Mouse (Mus musculus) gonadal fat pad, adult 2 months (tissue): ENCODE measurements around the gene Fbxl12. TPM values are rescaled to one million over a fixed set of nuclear protein-coding genes. Genes with fewer than 3 reads are reported as not detected.
"Not testable (repeated sequence)": the region's sequence is repeated elsewhere in the genome, so short reads cannot be mapped to it uniquely, and the experiment has no call there.

Experiments used
- DNase-seq: peaks from one replicate; pipeline ENCODE4 v3.0.0-alpha.2; 2012; ENCODE audit warnings: low read depth
- polyA plus RNA-seq: library from polyadenylated mRNA; depleted of rRNA; stranded (reverse); fragments of >200 nt; gene quantifications from 2 replicates; pipeline ENCODE4 v1.2.3, GENCODE M21; 2012; rRNA removed

The Fbxl12 gene
- polyA plus RNA-seq = 28.5 and 35.2 TPM in 2 replicates

- DNase-seq = no peak
These were observed at the start of gene Fbxl12 for GRCm38 (mm10) chr9:20644360-20645081. TSS of gene Fbxl12 (minus strand) at chr9:20644767.

GRCm38 (mm10) chr9:20692863-20693262, 48.3 kb upstream of the Fbxl12 start:
- DNase-seq = no peak

- DNase-seq = not testable (repeated sequence)
These were observed 45.9 kb upstream of the Fbxl12 start for GRCm38 (mm10) chr9:20690449-20690848.

GRCm38 (mm10) chr9:20689913-20690312, 45.3 kb upstream of the Fbxl12 start:
- DNase-seq = no peak

- DNase-seq = no peak
These were observed 44.8 kb upstream of the Fbxl12 start for GRCm38 (mm10) chr9:20689403-20689802.

GRCm38 (mm10) chr9:20685081-20685861, 40.7 kb upstream of the Fbxl12 start:
- no peak for DNase-seq

- no peak for DNase-seq
These were observed 37.8 kb upstream of the Fbxl12 start for GRCm38 (mm10) chr9:20682389-20682722.

- DNase-seq = no peak
These were observed 37.2 kb upstream of the Fbxl12 start for GRCm38 (mm10) chr9:20681546-20682388.

- DNase-seq = no peak
These were observed 35.9 kb upstream of the Fbxl12 start for GRCm38 (mm10) chr9:20680378-20680958.

GRCm38 (mm10) chr9:20677892-20678291, 33.3 kb upstream of the Fbxl12 start:
- DNase-seq = no peak

- DNase-seq = no peak
These were observed 27.5 kb upstream of the Fbxl12 start for GRCm38 (mm10) chr9:20672047-20672446.

- no peak for DNase-seq
These were observed 23.5 kb upstream of the Fbxl12 start for GRCm38 (mm10) chr9:20668065-20668464.

- no peak for DNase-seq
These were observed 22.0 kb upstream of the Fbxl12 start for GRCm38 (mm10) chr9:20666510-20667034.

GRCm38 (mm10) chr9:20665925-20666324, 21.4 kb upstream of the Fbxl12 start:
- no peak for DNase-seq

- no peak for DNase-seq
These were observed 20.5 kb upstream of the Fbxl12 start for GRCm38 (mm10) chr9:20664982-20665637.

- no peak for DNase-seq
These were observed 19.8 kb upstream of the Fbxl12 start for GRCm38 (mm10) chr9:20664366-20664765.

- DNase-seq = no peak
These were observed 19.4 kb upstream of the Fbxl12 start for GRCm38 (mm10) chr9:20663956-20664355.

- DNase-seq = no peak
These were observed 18.3 kb upstream of the Fbxl12 start for GRCm38 (mm10) chr9:20662874-20663273.

- DNase-seq = no peak
These were observed 17.8 kb upstream of the Fbxl12 start for GRCm38 (mm10) chr9:20662325-20662724.

- DNase-seq = no peak
These were observed 13.0 kb upstream of the Fbxl12 start for GRCm38 (mm10) chr9:20657546-20657945.

GRCm38 (mm10) chr9:20653859-20654258, 9.3 kb upstream of the Fbxl12 start:
- DNase-seq = no peak
